Mouse (Mus musculus) Patski (cell line): ENCODE data around the gene Cdk5rap2. TPM values are rescaled to one million over a fixed set of nuclear protein-coding genes. Genes with fewer than 3 reads are reported as not detected.

Experiments used
- ATAC-seq: fragments of 100-300 bp; one replicate; pipeline ENCODE4 v1.8.0; 2021
- CTCF ChIA-PET: fragments of 350-600 bp; sonication (Branson Sonifier 250); formaldehyde crosslinking; loops from one replicate; lab custom pipeline; 2022; ENCODE audit warnings: inconsistent platforms; lab: Charles Lee
- POLR2A ChIA-PET: fragments of 350-600 bp; sonication (Branson Sonifier 250); formaldehyde crosslinking; loops from one replicate; lab custom pipeline; 2022; ENCODE audit warnings: antibody characterized with exemption, inconsistent platforms; lab: Charles Lee
- DNase-seq: peaks from one replicate; pipeline ENCODE4 v3.0.0-alpha.2; 2011; ENCODE audit warnings: low read depth, low spot score
- H3K27me3 ChIP-seq: fragments of 371-371 bp; one replicate; pipeline ENCODE4 v1.5.1; 2021
- CTCF ChIP-seq: fragments of 100-300 bp; IDR thresholded peaks from one replicate; pipeline ENCODE4 v1.5.1; 2021
- in situ Hi-C: fragments of 300-500 bp; cut with MboI; formaldehyde crosslinking; loops from 3 replicates; pipeline ENCODE4 v1.11.1; 2018; ENCODE audit warnings: low pct_unique_long_range_greater_than_20kb, mixed read lengths
- polyA plus RNA-seq: library from polyadenylated mRNA; unstranded; gene quantifications from one replicate; pipeline ENCODE4 v1.2.3, GENCODE M21; 2021

Gene Cdk5rap2
- polyA plus RNA-seq, 1 experiment from 2014 or later: 36.3 TPM

- H3K27me3 ChIP-seq: no peaks in the 10 kb centered on the region
- in situ Hi-C loops: no loop called here
- DNase-seq (no peak), ATAC-seq (no peak)
- TF ChIP-seq CTCF: no peak
- ChIA-PET CTCF (interaction anchor here (0.7 kb wide), 1 partner anchor 9 kb away, joined by 3 read pairs; no protein-coding TSS in a partner anchor), POLR2A (no interaction called here)
Observed at GRCm38 (mm10) chr4:70243561-70244120, 166.6 kb downstream of the Cdk5rap2 start.

GRCm38 (mm10) chr4:70239731-70240130 lies 170.5 kb downstream of the Cdk5rap2 start:
- no peak for DNase-seq
- TF ChIP-seq CTCF: no peak
- H3K27me3 ChIP-seq: no peaks in the 10 kb centered on the region
- CTCF ChIA-PET: no interaction called here
- in situ Hi-C loops: no loop called here
- POLR2A ChIA-PET: no interaction called here
- no peak for ATAC-seq

GRCm38 (mm10) chr4:70238862-70239261 lies 171.4 kb downstream of the Cdk5rap2 start:
- no peak for DNase-seq
- no peak for TF ChIP-seq CTCF
- no peak for ATAC-seq
- in situ Hi-C loops: no loop called here
- ChIA-PET POLR2A (no interaction called here), CTCF (no interaction called here)
- no peaks in the 10 kb centered on the region for H3K27me3 ChIP-seq

GRCm38 (mm10) chr4:70232383-70232782 lies 177.9 kb downstream of the Cdk5rap2 start:
- no peak for TF ChIP-seq CTCF
- DNase-seq (no peak), ATAC-seq (no peak)
- H3K27me3 ChIP-seq: no peaks in the 10 kb centered on the region
- POLR2A ChIA-PET: interaction anchor here (0.6 kb wide), 1 partner anchor 83 kb away, joined by 3 read pairs; no protein-coding TSS in a partner anchor
- CTCF ChIA-PET: interaction anchor here (1.3 kb wide), 1 partner anchor 20 kb away, joined by 4 read pairs; no protein-coding TSS in a partner anchor
- in situ Hi-C loops: no loop called here

- ChIA-PET CTCF (no interaction called here), POLR2A (no interaction called here)
- no peaks in the 10 kb centered on the region for H3K27me3 ChIP-seq
- in situ Hi-C loops: no loop called here
- no peak for TF ChIP-seq CTCF
- ATAC-seq: no peak
- no peak for DNase-seq
Observed at GRCm38 (mm10) chr4:70229874-70230273, 180.4 kb downstream of the Cdk5rap2 start.

- DNase-seq (no peak), ATAC-seq (no peak)
- CTCF ChIA-PET: no interaction called here
Observed at GRCm38 (mm10) chr4:70228350-70228749, 181.9 kb downstream of the Cdk5rap2 start.

GRCm38 (mm10) chr4:70227667-70228066 lies 182.6 kb downstream of the Cdk5rap2 start:
- no peak for TF ChIP-seq CTCF
- DNase-seq: no peak
- POLR2A ChIA-PET: no interaction called here
- H3K27me3 ChIP-seq: no peaks in the 10 kb centered on the region
- ATAC-seq: no peak
- CTCF ChIA-PET: no interaction called here
- in situ Hi-C loops: no loop called here

More at GRCm38 (mm10) chr4:70228350-70228749, 181.9 kb downstream of the Cdk5rap2 start:
- in situ Hi-C loops: no loop called here
- H3K27me3 ChIP-seq: no peaks in the 10 kb centered on the region
- POLR2A ChIA-PET: no interaction called here
- no peak for TF ChIP-seq CTCF

GRCm38 (mm10) chr4:70224503-70224902 lies 185.7 kb downstream of the Cdk5rap2 start:
- no peaks in the 10 kb centered on the region for H3K27me3 ChIP-seq
- ChIA-PET CTCF (no interaction called here), POLR2A (interaction anchor here (0.6 kb wide), 1 partner anchor 9 kb away, joined by 3 read pairs; no protein-coding TSS in a partner anchor)
- in situ Hi-C loops: no loop called here
- no peak for TF ChIP-seq CTCF
- no peak for ATAC-seq
- no peak for DNase-seq

GRCm38 (mm10) chr4:70221878-70222277 lies 188.4 kb downstream of the Cdk5rap2 start:
- no peaks in the 10 kb centered on the region for H3K27me3 ChIP-seq
- no peak for ATAC-seq
- no peak for DNase-seq
- in situ Hi-C loops: no loop called here
- POLR2A ChIA-PET: no interaction called here
- TF ChIP-seq CTCF: no peak
- CTCF ChIA-PET: interaction anchor here (1.8 kb wide), 1 partner anchor 85 kb away, joined by 4 read pairs; no protein-coding TSS in a partner anchor

- ATAC-seq (no peak), DNase-seq (no peak)
- no peak for TF ChIP-seq CTCF
- POLR2A ChIA-PET: no interaction called here
- CTCF ChIA-PET: interaction anchor here (1.8 kb wide), 1 partner anchor 85 kb away, joined by 4 read pairs; no protein-coding TSS in a partner anchor
- H3K27me3 ChIP-seq: no peaks in the 10 kb centered on the region
- in situ Hi-C loops: no loop called here
Observed at GRCm38 (mm10) chr4:70221370-70221769, 188.9 kb downstream of the Cdk5rap2 start.
